Mouse (Mus musculus) MEL (cell line): Measurements from ENCODE around the gene Sarnp. TPM values are rescaled to one million over a fixed set of nuclear protein-coding genes. Genes with fewer than 3 reads are reported as not detected.

Source experiments
- DNase-seq: peaks from one replicate; pipeline ENCODE4 v3.0.0; 2011; ENCODE audit warnings: low read depth, low spot score
- H3K27ac ChIP-seq: 2 replicates; pipeline ENCODE4 v1.5.1; 2012; ENCODE audit warnings: low read depth, mild to moderate bottlenecking, control low read depth, low read length, moderate library complexity; ENCODE audit not compliant: control insufficient read depth
- H3K27me3 ChIP-seq, 2 experiments: fragments of 150-350 bp in 1 of 2; sonication (generic) in 1 of 2; 2 replicates each; pipeline ENCODE4 v1.6.1; 2012; ENCODE audit warnings: low read length in 2 of 2, mild to moderate bottlenecking in 2 of 2, improper control_type of control experiment in 1 of 2, moderate library complexity in 1 of 2; ENCODE audit not compliant: insufficient read depth in 2 of 2, control insufficient read depth in 1 of 2
- H3K36me3 ChIP-seq, 2 experiments: 2 replicates each; pipeline ENCODE4 v1.6.1; 2012 to 2014; ENCODE audit warnings: low read length in 2 of 2, improper control_type of control experiment in 1 of 2, inconsistent platforms in 1 of 2, mild to moderate bottlenecking in 1 of 2; ENCODE audit not compliant: insufficient read depth in 2 of 2, control insufficient read depth in 1 of 2
- H3K4me1 ChIP-seq, 2 experiments: fragments of 150-350 bp in 1 of 2; sonication (generic) in 1 of 2; 2 replicates each; pipeline ENCODE4 v1.6.1; 2012; ENCODE audit warnings: low read length in 2 of 2, improper control_type of control experiment in 1 of 2, mild to moderate bottlenecking in 1 of 2; ENCODE audit not compliant: insufficient read depth in 2 of 2, control insufficient read depth in 1 of 2
- H3K4me3 ChIP-seq, 2 experiments: fragments of 150-350 bp in 1 of 2; sonication (generic) in 1 of 2; 2 replicates each; pipeline ENCODE4 v1.5.1; 2012; ENCODE audit warnings: low read depth in 2 of 2, low read length in 2 of 2, mild to moderate bottlenecking in 2 of 2, moderate library complexity in 2 of 2, control low read depth in 1 of 2, improper control_type of control experiment in 1 of 2; ENCODE audit not compliant: control insufficient read depth in 1 of 2, insufficient read depth in 1 of 2
- H3K79me2 ChIP-seq: 2 replicates; pipeline ENCODE4 v1.6.1; 2012; ENCODE audit warnings: mild to moderate bottlenecking, low read length, moderate library complexity; ENCODE audit not compliant: control insufficient read depth, poor library complexity, insufficient read depth
- H3K9ac ChIP-seq: 2 replicates; pipeline ENCODE4 v1.6.1; 2012; ENCODE audit warnings: low read depth, mild to moderate bottlenecking, control low read depth, low read length, moderate library complexity; ENCODE audit not compliant: control insufficient read depth, poor library complexity, severe bottlenecking
- H3K9me3 ChIP-seq: fragments of 150-350 bp; sonication (generic); replicated peaks from 2 replicates; pipeline ENCODE4 v1.6.1; 2012; ENCODE audit warnings: mild to moderate bottlenecking, low read length, improper control_type of control experiment, moderate library complexity; ENCODE audit not compliant: insufficient read depth
- BHLHE40 ChIP-seq: IDR thresholded peaks from 2 replicates; pipeline ENCODE4 v1.6.1; 2012; ENCODE audit warnings: low read depth, mild to moderate bottlenecking, inconsistent platforms, low read length, improper control_type of control experiment, borderline replicate concordance
- CHD2 ChIP-seq: IDR thresholded peaks from 2 replicates; pipeline ENCODE4 v1.6.1; 2011; ENCODE audit warnings: low read length, improper control_type of control experiment
- CTCF ChIP-seq, 3 experiments: IDR thresholded peaks in 2 of 3; conservative IDR thresholded peaks in 1 of 3; 2 replicates each; pipeline ENCODE4 v1.5.1; 2011 to 2012; ENCODE audit warnings: low read length in 3 of 3, low read depth in 2 of 3, mild to moderate bottlenecking in 2 of 3, improper control_type of control experiment in 1 of 3, inconsistent platforms in 1 of 3, mixed read lengths in 1 of 3, moderate library complexity in 1 of 3; ENCODE audit not compliant: control insufficient read depth in 1 of 3, insufficient read depth in 1 of 3, poor library complexity in 1 of 3, severe bottlenecking in 1 of 3
- GATA1 ChIP-seq: IDR thresholded peaks from 2 replicates; pipeline ENCODE4 v1.6.1; 2011; ENCODE audit warnings: low read depth, low read length, improper control_type of control experiment
- KAT2A ChIP-seq: conservative IDR thresholded peaks from 2 replicates; pipeline ENCODE4 v1.6.1; 2012; ENCODE audit warnings: low read depth, low read length, improper control_type of control experiment, inconsistent platforms
- MAX ChIP-seq: IDR thresholded peaks from 2 replicates; pipeline ENCODE4 v1.6.1; 2011; ENCODE audit warnings: low read length, improper control_type of control experiment
- MEF2A ChIP-seq: IDR thresholded peaks from 2 replicates; pipeline ENCODE4 v1.6.1; 2014; ENCODE audit warnings: low read depth, mild to moderate bottlenecking, inconsistent platforms, low read length, improper control_type of control experiment; ENCODE audit not compliant: poor library complexity, insufficient replicate concordance, severe bottlenecking; ENCODE audit errors: extremely low read depth
- MXI1 ChIP-seq: IDR thresholded peaks from 2 replicates; pipeline ENCODE4 v1.6.1; 2011; ENCODE audit warnings: mild to moderate bottlenecking, low read depth, low read length, improper control_type of control experiment
- MYB ChIP-seq: IDR thresholded peaks from 2 replicates; pipeline ENCODE4 v1.6.1; 2011; ENCODE audit warnings: mild to moderate bottlenecking, low read depth, low read length, improper control_type of control experiment
- MYC ChIP-seq: IDR thresholded peaks from 2 replicates; pipeline ENCODE4 v1.6.1; 2011; ENCODE audit warnings: low read depth, mild to moderate bottlenecking, low read length, improper control_type of control experiment, moderate library complexity
- NRF1 ChIP-seq: IDR thresholded peaks from 2 replicates; pipeline ENCODE4 v1.6.1; 2014; ENCODE audit warnings: low read depth, mild to moderate bottlenecking, inconsistent platforms, low read length, improper control_type of control experiment, moderate library complexity; ENCODE audit not compliant: poor library complexity, insufficient read depth, severe bottlenecking
- POLR2AphosphoS2 ChIP-seq: IDR thresholded peaks from 2 replicates; pipeline ENCODE4 v1.6.1; 2011; ENCODE audit warnings: low read length, improper control_type of control experiment
- POLR2AphosphoS5 ChIP-seq: IDR thresholded peaks from 2 replicates; pipeline ENCODE4 v1.6.1; 2012; ENCODE audit warnings: low read depth, borderline replicate concordance, mild to moderate bottlenecking, inconsistent platforms, low read length, moderate library complexity, mixed read lengths
- RCOR1 ChIP-seq: IDR thresholded peaks from 2 replicates; pipeline ENCODE4 v1.6.1; 2012; ENCODE audit warnings: low read depth, mild to moderate bottlenecking, inconsistent platforms, low read length, improper control_type of control experiment
- SIN3A ChIP-seq: IDR thresholded peaks from 2 replicates; pipeline ENCODE4 v1.6.1; 2012; ENCODE audit warnings: low read length, improper control_type of control experiment, inconsistent platforms
- SMC3 ChIP-seq: IDR thresholded peaks from 2 replicates; pipeline ENCODE4 v1.6.1; 2011; ENCODE audit warnings: low read depth, low read length, improper control_type of control experiment
- TBP ChIP-seq: IDR thresholded peaks from 2 replicates; pipeline ENCODE4 v1.8.0; 2011; ENCODE audit warnings: low read depth, low read length, improper control_type of control experiment
- USF2 ChIP-seq, 2 experiments: IDR thresholded peaks; 2 replicates each; pipeline ENCODE4 v1.6.1; 2011 to 2012; ENCODE audit warnings: improper control_type of control experiment in 2 of 2, low read length in 2 of 2, borderline replicate concordance in 1 of 2, inconsistent platforms in 1 of 2, low read depth in 1 of 2, mild to moderate bottlenecking in 1 of 2; ENCODE audit not compliant: insufficient read depth in 1 of 2
- ZC3H11A ChIP-seq: IDR thresholded peaks from 2 replicates; pipeline ENCODE4 v1.6.1; 2012; ENCODE audit warnings: low read depth, mild to moderate bottlenecking, inconsistent platforms, low read length, improper control_type of control experiment
- ZKSCAN1 ChIP-seq: IDR thresholded peaks from 2 replicates; pipeline ENCODE4 v1.6.1; 2012; ENCODE audit warnings: low read depth, mild to moderate bottlenecking, inconsistent platforms, low read length, improper control_type of control experiment, moderate library complexity
- ZNF384 ChIP-seq: IDR thresholded peaks from 2 replicates; pipeline ENCODE4 v1.6.1; 2012; ENCODE audit warnings: low read depth, mild to moderate bottlenecking, inconsistent platforms, low read length, improper control_type of control experiment
- polyA plus RNA-seq, 2 experiments: library from polyadenylated mRNA; stranded (reverse) in 1 of 2; unstranded in 1 of 2; fragments of >175 nt in 1 of 2; fragments of >200 nt in 1 of 2; gene quantifications; 2 replicates each; pipeline versions ENCODE4 v1.2.1 to v1.2.4; 2012; ENCODE audit warnings: low replicate concordance in 2 of 2, low read depth in 1 of 2; ENCODE audit not compliant: insufficient read length in 2 of 2, insufficient read depth in 1 of 2, missing spikeins in 1 of 2
- total RNA-seq: library from RNA; depleted of rRNA; stranded (reverse); fragments of 300-350 nt; gene quantifications from 2 replicates; pipeline ENCODE4 v1.2.3, GENCODE M21; 2012

The Sarnp gene
- total and polyA plus RNA-seq, 3 experiments, result 103 to 1,007 (median 189) TPM

- TF ChIP-seq MXI1 (no peak), CTCF (IDR thresholded peaks at IDR 0.05 in 2 of 3, conservative IDR thresholded peaks at IDR 0.05 in 1 of 3; ENCODE audit: control insufficient read depth in 1 of 3, insufficient read depth in 1 of 3, low read depth in 2 of 3, low read length in 3 of 3, poor library complexity in 1 of 3, severe bottlenecking in 1 of 3) (no peak), ZC3H11A (no peak), MEF2A (no peak), SMC3 (no peak), TBP (0 out of 2 replicates have a peak, but pooled peaks have one; percentile 19)
- no peaks in the 10 kb centered on the region for H3K27me3 ChIP-seq
- H3K9ac ChIP-seq, result no peak overlapping the region
- no peaks in the 10 kb centered on the region for H3K79me2 ChIP-seq
- H3K4me1 ChIP-seq, result peaks cover 14 to 17% of the 10 kb centered on the region in 2 experiments
- no peaks in the 10 kb centered on the region for H3K9me3 ChIP-seq
- H3K36me3 ChIP-seq, result peaks cover 0 to 5% of the 10 kb centered on the region in 2 experiments; a peak in 1 of 4 replicates
- peak; percentile 42 for DNase-seq
- H3K27ac ChIP-seq, result no peak overlapping the region
- H3K4me3 ChIP-seq, result no peak overlapping the region
Observed at GRCm38 (mm10) chr10:128901409-128901808, 84.3 kb downstream of the Sarnp start.

DNA sequence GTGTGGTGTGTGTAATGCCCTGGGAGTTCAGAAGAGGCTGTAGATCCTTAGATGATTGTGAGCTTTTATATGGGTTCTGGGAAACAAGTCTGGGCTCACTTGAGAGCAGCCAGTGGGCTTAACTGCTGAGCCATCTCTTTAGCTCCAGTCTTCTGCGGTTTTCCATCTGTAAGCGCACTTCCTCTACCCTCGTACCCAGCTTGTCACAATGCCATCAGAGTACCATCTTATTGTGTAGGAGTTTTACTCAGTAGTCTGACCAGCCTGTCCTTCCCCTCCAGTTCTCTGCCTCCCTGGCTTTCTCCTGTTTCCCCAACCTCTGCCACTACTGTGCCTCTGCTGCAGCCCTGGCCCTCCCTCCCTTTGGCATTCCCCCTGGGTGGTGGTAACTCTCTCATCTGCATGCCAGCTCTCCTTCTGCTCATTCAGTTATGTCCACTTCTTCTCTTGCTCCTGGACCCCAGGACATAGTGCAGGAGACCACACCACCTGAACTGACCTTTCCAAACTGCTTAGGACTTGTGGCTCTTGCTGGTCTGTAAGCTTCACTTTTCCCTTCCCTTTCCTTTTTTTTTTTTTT, 85.4 kb downstream of the Sarnp start:
- Histone ChIP-seq H3K27ac (no peak overlapping the region), H3K9me3 (no peaks in the 10 kb centered on the region), H3K9ac (no peak overlapping the region), H3K79me2 (no peaks in the 10 kb centered on the region)
- TF ChIP-seq USF2 (IDR thresholded peaks at IDR 0.05; ENCODE audit: borderline replicate concordance in 1 of 2, insufficient read depth in 1 of 2, low read depth in 1 of 2, low read length in 2 of 2), result no peak
- TF ChIP-seq MYC, result no peak
- TF ChIP-seq ZKSCAN1, result no peak
- TF ChIP-seq CHD2, result no peak
- TF ChIP-seq, all 39 proteins: peak for 0
- Histone ChIP-seq H3K4me1 (peaks cover 14 to 17% of the 10 kb centered on the region in 2 experiments), H3K4me3 (no peak overlapping the region), H3K36me3 (peaks cover 0 to 5% of the 10 kb centered on the region in 2 experiments; a peak in 1 of 4 replicates), H3K27me3 (no peaks in the 10 kb centered on the region)
- DNase-seq, result no peak

DNA sequence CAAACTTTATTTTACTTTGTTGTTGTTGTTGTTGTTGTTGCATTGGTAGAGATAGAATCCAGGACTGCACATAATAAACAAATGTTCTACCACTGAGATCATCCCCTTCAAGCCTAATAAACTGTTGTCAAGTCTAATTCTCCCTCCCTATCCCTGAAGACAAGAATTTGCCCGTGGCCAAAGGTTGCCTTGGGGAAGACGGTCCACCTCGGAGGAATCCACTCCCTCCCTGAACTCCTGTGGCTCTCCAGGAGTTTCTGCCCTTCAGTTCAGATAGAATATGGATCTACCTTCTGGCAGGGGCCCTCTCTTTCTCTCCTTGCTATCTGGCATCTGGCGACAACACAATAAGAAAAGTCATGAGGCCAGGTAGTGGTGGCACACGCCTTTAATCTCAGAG, 87.7 kb downstream of the Sarnp start:
- H3K36me3 ChIP-seq, result peaks cover 0 to 5% of the 10 kb centered on the region in 2 experiments; a peak in 1 of 4 replicates
- TF ChIP-seq MAX, result no peak
- TF ChIP-seq TBP, result no peak
- TF ChIP-seq MEF2A, result no peak
- TF ChIP-seq RCOR1, result no peak
- no peak for TF ChIP-seq KAT2A
- TF ChIP-seq POLR2AphosphoS5, result no peak
- no peak for TF ChIP-seq GATA1
- no peak for TF ChIP-seq NRF1
- no peak for TF ChIP-seq ZNF384
- TF ChIP-seq SIN3A, result no peak
- TF ChIP-seq USF2 (IDR thresholded peaks at IDR 0.05; ENCODE audit: borderline replicate concordance in 1 of 2, insufficient read depth in 1 of 2, low read depth in 1 of 2, low read length in 2 of 2), result no peak
- no peak for TF ChIP-seq POLR2AphosphoS2
- no peak for TF ChIP-seq MYB
- no peak for TF ChIP-seq BHLHE40
- TF ChIP-seq ZC3H11A, result no peak
- TF ChIP-seq MYC, result no peak
- H3K9me3 ChIP-seq, result no peaks in the 10 kb centered on the region
- H3K27ac ChIP-seq, result no peak overlapping the region
- H3K27me3 ChIP-seq, result no peaks in the 10 kb centered on the region; a peak in 1 of 4 replicates
- DNase-seq, result no peak
- no peak overlapping the region for H3K9ac ChIP-seq
- peaks cover 14 to 17% of the 10 kb centered on the region in 2 experiments for H3K4me1 ChIP-seq
- H3K79me2 ChIP-seq, result no peaks in the 10 kb centered on the region
- no peak overlapping the region for H3K4me3 ChIP-seq
